ENCODE assay signal across 9 mouse cellular contexts in the genomic region with DNA sequence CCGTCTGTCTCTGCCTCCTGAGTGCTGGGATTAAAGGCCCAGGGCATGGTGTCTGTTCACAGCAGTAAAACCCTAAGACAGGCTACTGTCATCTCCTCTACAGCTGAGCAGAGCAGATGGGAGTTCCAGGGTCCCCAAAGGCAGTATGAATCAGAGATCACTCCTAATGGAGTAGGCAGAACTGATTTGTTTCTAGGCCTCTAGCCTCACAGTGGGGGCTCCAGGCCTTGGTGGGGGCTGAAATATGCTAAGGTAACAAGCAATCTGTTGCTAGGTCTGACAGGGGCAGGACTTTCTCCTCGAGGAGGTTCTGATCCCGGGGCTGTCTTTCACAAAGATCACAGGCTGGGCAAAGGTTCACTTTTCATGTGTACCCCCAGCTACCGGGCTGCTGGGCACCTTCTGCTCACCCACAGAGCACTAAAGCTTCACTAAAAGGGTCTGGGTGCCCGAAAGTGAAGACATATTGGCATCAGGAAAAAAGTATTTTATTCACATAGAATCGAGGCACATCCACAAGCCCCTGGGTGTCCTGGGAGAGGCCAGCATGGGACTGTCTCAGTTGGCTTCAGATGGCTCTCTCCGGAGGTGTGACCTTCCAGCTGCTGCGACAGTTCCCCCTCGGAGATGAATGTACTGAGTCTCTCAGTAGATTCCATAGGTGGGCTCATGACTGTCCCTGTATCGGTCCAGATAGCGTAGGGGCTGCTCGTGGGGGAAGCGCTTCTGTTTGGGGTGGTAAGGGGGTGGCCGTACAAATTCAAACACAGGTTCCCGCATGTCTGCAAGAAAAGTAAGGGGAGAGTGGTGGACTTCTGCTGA. TPM values are rescaled to one million over a fixed set of nuclear protein-coding genes. Genes with fewer than 3 reads are reported as not detected.
A peak's percentile ranks its signal among the peaks of the same experiment; 100 is the strongest.
DNase-seq lines count a peak whose midpoint lies in the region; ATAC-seq and TF ChIP-seq lines count a peak whose summit lies in the region.
"Had no signal": no experiment of that assay in that cellular context is flagged by ENCODE, and none has a peak within 500 bp of the region (broad histone marks: within the 10 kb centered on the region; RNA-seq: fewer than 3 reads in every experiment).

No protein-coding gene starts in this region.

- no peaks in the 10 kb centered on the region for H3K36me3 ChIP-seq in kidney, adult 2 months (ENCODE audit: control insufficient read depth, insufficient read depth, low read length)
- peaks cover 36% of the 10 kb centered on the region for H3K36me3 ChIP-seq in hindbrain, embryonic 14.5 days (replicated peaks; ENCODE audit: control insufficient read depth, insufficient read depth)
- peaks cover 29% of the 10 kb centered on the region for H3K36me3 ChIP-seq in midbrain, embryonic 14.5 days (ENCODE audit: control insufficient read depth, insufficient read depth, low read length)

- peak overlapping the region; percentile 84 for H3K4me2 ChIP-seq in hindbrain, embryonic 14.5 days (replicated peaks)
- peak overlapping the region; percentile 70 for H3K4me2 ChIP-seq in midbrain, embryonic 14.5 days (ENCODE audit: low read length)

- no peak for TF ChIP-seq POLR2A in kidney, adult 2 months (IDR thresholded peaks at IDR 0.05; ENCODE audit: low read depth, low read length)

- peaks cover 27% of the 10 kb centered on the region for H3K4me1 ChIP-seq in kidney, adult 2 months (ENCODE audit: control insufficient read depth, insufficient read depth, low read length)
- peaks cover 12% of the 10 kb centered on the region for H3K4me1 ChIP-seq in hindbrain, embryonic 14.5 days (replicated peaks; ENCODE audit: control insufficient read depth, insufficient read depth, low read length)
- H3K4me1 ChIP-seq in midbrain, embryonic 14.5 days (ENCODE audit: control insufficient read depth, insufficient read depth, low read length), result peaks cover 10% of the 10 kb centered on the region; the same call in 1 of the 2 replicates

- H3K27ac ChIP-seq in kidney, adult 2 months (ENCODE audit: insufficient read depth, low read depth, low read length), result peak overlapping the region; percentile 92
- peak overlapping the region; percentile 95 for H3K27ac ChIP-seq in hindbrain, embryonic 14.5 days
- H3K27ac ChIP-seq in midbrain, embryonic 14.5 days (replicated peaks; ENCODE audit: low read depth, low read length), result peak overlapping the region; percentile 90

- 68% methylated on average over 15 of the region's 15 CpGs for WGBS in kidney, adult 2 months
- WGBS in hindbrain, embryonic 14.5 days, result 86% methylated on average over 15 of the region's 15 CpGs
- WGBS in midbrain, embryonic 14.5 days, result 85% methylated on average over 15 of the region's 15 CpGs

- DNase-seq in kidney, adult 2 months, result peak; percentile 35
- DNase-seq in kidney, adult 9 months, result no peak
- peak; percentile 27 for DNase-seq in cerebellum, adult 8-10 months
- no peak for DNase-seq in hindbrain, embryonic 14.5 days (ENCODE audit: low spot score)
- DNase-seq in midbrain, embryonic 14.5 days, result no peak
- no peak for DNase-seq in right cerebral cortex, adult 18-20 months
- DNase-seq in gastrocnemius, postnatal 10 days, result no peak

- no peak for ATAC-seq in hindbrain, embryonic 14.5 days (ENCODE audit: low FRiP score)
- no peak for ATAC-seq in midbrain, embryonic 14.5 days (ENCODE audit: low FRiP score, low TSS enrichment)
- ATAC-seq in megakaryocyte-erythroid progenitor cell, adult 5-6 weeks (replicated peaks; ENCODE audit: low FRiP score, low TSS enrichment, poor library complexity, severe bottlenecking), result no peak

- peak overlapping the region; percentile 83 for H3K9ac ChIP-seq in hindbrain, embryonic 14.5 days
- peak overlapping the region; percentile 71 for H3K9ac ChIP-seq in midbrain, embryonic 14.5 days (replicated peaks; ENCODE audit: low read length)

- H3K4me3 ChIP-seq in kidney, adult 2 months (ENCODE audit: insufficient read depth, low read depth, low read length), result peak overlapping the region; percentile 71; the same call in 1 of the 2 replicates
- H3K4me3 ChIP-seq in hindbrain, embryonic 14.5 days (replicated peaks; ENCODE audit: low read length), result peak overlapping the region; percentile 61
- H3K4me3 ChIP-seq in midbrain, embryonic 14.5 days (replicated peaks; ENCODE audit: low read depth, low read length), result peak overlapping the region; percentile 55

- TF ChIP-seq CTCF in kidney, adult 2 months (conservative IDR thresholded peaks at IDR 0.05; ENCODE audit: insufficient read depth, insufficient read length, low read depth, low read length), result no peak

- H3K9me3 ChIP-seq in hindbrain, embryonic 14.5 days (ENCODE audit: control insufficient read depth, low read length), result no peaks in the 10 kb centered on the region
- no peaks in the 10 kb centered on the region for H3K9me3 ChIP-seq in midbrain, embryonic 14.5 days (ENCODE audit: control insufficient read depth, low read length)

- no peaks in the 10 kb centered on the region for H3K27me3 ChIP-seq in kidney, adult 2 months (replicated peaks; ENCODE audit: control insufficient read depth, insufficient read depth, low read length)
- no peaks in the 10 kb centered on the region for H3K27me3 ChIP-seq in hindbrain, embryonic 14.5 days (ENCODE audit: control insufficient read depth, insufficient read depth, low read length)
- no peaks in the 10 kb centered on the region for H3K27me3 ChIP-seq in midbrain, embryonic 14.5 days (ENCODE audit: control insufficient read depth, insufficient read depth, low read length)
- H3K27me3 ChIP-seq: Patski had no signal

RNA-seq across cellular contexts. Expression of gene Trim65, which starts 0.6 kb away (rescaled TPM):
- polyA plus RNA-seq in kidney, adult 2 months (2012; rRNA removed), result 9.5 and 9.6 TPM in 2 replicates
- polyA plus RNA-seq in hindbrain, embryonic 14.5 days (2014; fragmentation: Nextera tagmentation; extraction: Ambion mirVana), result 2.7 and 2.9 TPM in 2 replicates
- 1.6 and 2.0 TPM in 2 replicates for polyA plus RNA-seq in midbrain, embryonic 14.5 days (2014; fragmentation: Nextera tagmentation; extraction: Ambion mirVana)
- total RNA-seq in megakaryocyte-erythroid progenitor cell, adult 5-6 weeks (2014; fragmentation: Nextera tagmentation), result 17.4 and 20.5 TPM in 2 replicates
- total RNA-seq in megakaryocyte-erythroid progenitor cell, adult 5-6 weeks (2017), result 8.2 and 8.3 TPM in 2 replicates
- total RNA-seq in gastrocnemius, postnatal 10 days (2021), result 1 to 10 TPM; 3.3 to 3.6 TPM

RNA-seq across cellular contexts. Expression of gene Trim47, which starts 4.5 kb away (rescaled TPM):
- polyA plus RNA-seq in kidney, adult 2 months (2012; rRNA removed), result 34.9 and 39.6 TPM in 2 replicates
- 9.4 and 10.6 TPM in 2 replicates for polyA plus RNA-seq in hindbrain, embryonic 14.5 days (2014; fragmentation: Nextera tagmentation; extraction: Ambion mirVana)
- 5.2 and 5.3 TPM in 2 replicates for polyA plus RNA-seq in midbrain, embryonic 14.5 days (2014; fragmentation: Nextera tagmentation; extraction: Ambion mirVana)
- 8.7 and 12.2 TPM in 2 replicates for total RNA-seq in megakaryocyte-erythroid progenitor cell, adult 5-6 weeks (2014; fragmentation: Nextera tagmentation)
- 2.3 and 6.5 TPM in 2 replicates for total RNA-seq in megakaryocyte-erythroid progenitor cell, adult 5-6 weeks (2017)
- total RNA-seq in gastrocnemius, postnatal 10 days (2021), result 10 to 100 TPM; 21.9 to 31.7 TPM

RNA-seq across cellular contexts. Expression of gene Mrpl38, which starts 7.1 kb away (rescaled TPM):
- polyA plus RNA-seq in kidney, adult 2 months (2012; rRNA removed), result 69.9 and 70.7 TPM in 2 replicates
- polyA plus RNA-seq in hindbrain, embryonic 14.5 days (2014; fragmentation: Nextera tagmentation; extraction: Ambion mirVana), result 79.4 and 83.1 TPM in 2 replicates
- polyA plus RNA-seq in midbrain, embryonic 14.5 days (2014; fragmentation: Nextera tagmentation; extraction: Ambion mirVana), result 72.5 and 81.4 TPM in 2 replicates
- total RNA-seq in megakaryocyte-erythroid progenitor cell, adult 5-6 weeks (2014; fragmentation: Nextera tagmentation), result 79.8 and 89.1 TPM in 2 replicates
- total RNA-seq in megakaryocyte-erythroid progenitor cell, adult 5-6 weeks (2017), result 39.6 and 49.6 TPM in 2 replicates
- 10 to 100 TPM; 40.8 to 46.2 TPM for total RNA-seq in gastrocnemius, postnatal 10 days (2021)

RNA-seq across cellular contexts. Expression of gene Fbf1, which starts 36.4 kb away (rescaled TPM):
- polyA plus RNA-seq in kidney, adult 2 months (2012; rRNA removed), result 24.0 TPM in 2 replicates
- 43.0 and 45.4 TPM in 2 replicates for polyA plus RNA-seq in hindbrain, embryonic 14.5 days (2014; fragmentation: Nextera tagmentation; extraction: Ambion mirVana)
- polyA plus RNA-seq in midbrain, embryonic 14.5 days (2014; fragmentation: Nextera tagmentation; extraction: Ambion mirVana), result 44.2 and 58.9 TPM in 2 replicates
- total RNA-seq in megakaryocyte-erythroid progenitor cell, adult 5-6 weeks (2014; fragmentation: Nextera tagmentation), result 27.2 and 30.0 TPM in 2 replicates
- total RNA-seq in megakaryocyte-erythroid progenitor cell, adult 5-6 weeks (2017), result 21.6 and 32.0 TPM in 2 replicates
- total RNA-seq in gastrocnemius, postnatal 10 days (2021), result 10 to 100 TPM; 13.8 to 18.2 TPM

RNA-seq across cellular contexts. Expression of gene Wbp2, which starts 44.8 kb away (rescaled TPM):
- polyA plus RNA-seq in kidney, adult 2 months (2012; rRNA removed), result 391 and 392 TPM in 2 replicates
- polyA plus RNA-seq in hindbrain, embryonic 14.5 days (2014; fragmentation: Nextera tagmentation; extraction: Ambion mirVana), result 164 and 183 TPM in 2 replicates
- 152 and 160 TPM in 2 replicates for polyA plus RNA-seq in midbrain, embryonic 14.5 days (2014; fragmentation: Nextera tagmentation; extraction: Ambion mirVana)
- total RNA-seq in megakaryocyte-erythroid progenitor cell, adult 5-6 weeks (2014; fragmentation: Nextera tagmentation), result 57.6 and 94.8 TPM in 2 replicates
- total RNA-seq in megakaryocyte-erythroid progenitor cell, adult 5-6 weeks (2017), result 21.2 and 23.9 TPM in 2 replicates
- 10 to 100 TPM; 64.8 to 66.8 TPM for total RNA-seq in gastrocnemius, postnatal 10 days (2021)

Comparison
In these comparisons a context has a peak if more than half of its experiments do, and no peak if none do; other contexts are left out.
1. DNase-seq: peak in kidney, adult 2 months (single experiment) and cerebellum, adult 8-10 months (single experiment); none in kidney, adult 9 months (single experiment), hindbrain, embryonic 14.5 days (single experiment), midbrain, embryonic 14.5 days (single experiment), right cerebral cortex, adult 18-20 months (single experiment) and gastrocnemius, postnatal 10 days (single experiment).
2. Peak in every context shown above with its lines, with median percentiles within 50 percentile points of each other: H3K27ac ChIP-seq and H3K4me3 ChIP-seq.